In the genomic region with DNA sequence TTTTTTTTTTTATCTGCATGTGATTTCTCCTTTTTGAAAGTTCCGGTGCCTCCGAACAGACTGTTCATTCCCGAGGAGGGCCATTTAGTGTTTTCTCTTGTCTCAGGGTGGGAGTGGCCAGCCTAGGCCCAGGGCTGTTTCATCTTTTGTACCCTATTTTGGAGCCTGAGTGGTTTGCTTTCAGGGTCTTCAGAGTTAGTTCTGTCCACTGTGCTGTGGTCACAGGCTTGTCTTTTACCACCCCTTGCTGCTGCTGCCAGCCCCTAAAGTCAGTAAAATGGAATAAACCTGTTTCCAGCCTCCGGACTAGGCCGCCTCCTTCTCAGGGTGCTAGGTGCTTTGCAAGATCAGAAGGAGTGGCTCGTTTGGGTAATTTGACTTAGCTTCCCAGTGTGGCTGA, we compare ENCODE assay signal across 11 mouse cellular contexts. TPM values are rescaled to one million over a fixed set of nuclear protein-coding genes. Genes with fewer than 3 reads are reported as not detected.
DNase-seq lines count a peak whose midpoint lies in the region; ATAC-seq and TF ChIP-seq lines count a peak whose summit lies in the region.
"Had no signal": no experiment of that assay in that cellular context is flagged by ENCODE, and none has a peak within 500 bp of the region (broad histone marks: within the 10 kb centered on the region; RNA-seq: fewer than 3 reads in every experiment).

No protein-coding gene starts in this region.

- no peaks in the 10 kb centered on the region for H3K9me3 ChIP-seq in kidney, embryonic 14.5 days (ENCODE audit: control insufficient read depth, low read length)
- H3K9me3 ChIP-seq in embryonic facial prominence, embryonic 12.5 days: no peaks in the 10 kb centered on the region
- no peaks in the 10 kb centered on the region for H3K9me3 ChIP-seq in liver, embryonic 14.5 days (ENCODE audit: control insufficient read depth, low read length)
- H3K9me3 ChIP-seq: megakaryocyte, embryonic 14.5 days had no signal

- peak; percentile 21 for DNase-seq in adrenal gland, adult 2 months
- DNase-seq in adrenal gland, postnatal 36 days: no peak
- DNase-seq in kidney, postnatal 14 days: no peak
- no peak for DNase-seq in liver, embryonic 14.5 days (ENCODE audit: low read depth in 3 of 3, low spot score in 3 of 3)
- no peak for DNase-seq in layer of hippocampus, adult 9-11 months
- DNase-seq in testis, postnatal 10 days (ENCODE audit: low spot score): no peak
- DNase-seq: right cerebral cortex, postnatal 14 days had no signal

- no peak for ATAC-seq in kidney, embryonic 14.5 days (ENCODE audit: low FRiP score, low TSS enrichment)
- no peak for ATAC-seq in embryonic facial prominence, embryonic 12.5 days (ENCODE audit: insufficient number of reproducible peaks, insufficient read depth, low FRiP score, low TSS enrichment)
- ATAC-seq in liver, embryonic 14.5 days (ENCODE audit: insufficient read depth): no peak

- no peak overlapping the region for H3K4me3 ChIP-seq in kidney, embryonic 14.5 days (ENCODE audit: low read length)
- H3K4me3 ChIP-seq in embryonic facial prominence, embryonic 12.5 days: peak overlapping the region; percentile 30
- no peak overlapping the region for H3K4me3 ChIP-seq in liver, embryonic 14.5 days (ENCODE audit: insufficient read depth in 1 of 2, low read depth in 2 of 2, low read length in 2 of 2)

- H3K9ac ChIP-seq in kidney, embryonic 14.5 days (ENCODE audit: low read depth, low read length): no peak overlapping the region
- peak overlapping the region; percentile 33; the same call in 1 of the 2 replicates for H3K9ac ChIP-seq in embryonic facial prominence, embryonic 12.5 days
- no peak overlapping the region for H3K9ac ChIP-seq in liver, embryonic 14.5 days (replicated peaks)

- TF ChIP-seq EP300 in liver, embryonic 14.5 days (IDR thresholded peaks at IDR 0.05; ENCODE audit: low read depth): no peak

- H3K27me3 ChIP-seq in kidney, embryonic 14.5 days (ENCODE audit: control insufficient read depth, insufficient read depth, low read length): no peaks in the 10 kb centered on the region
- H3K27me3 ChIP-seq in embryonic facial prominence, embryonic 12.5 days: no peaks in the 10 kb centered on the region
- peaks cover 49% of the 10 kb centered on the region for H3K27me3 ChIP-seq in liver, embryonic 14.5 days (ENCODE audit: control insufficient read depth, insufficient read depth, low read length)

- no peaks in the 10 kb centered on the region for H3K36me3 ChIP-seq in kidney, embryonic 14.5 days (ENCODE audit: control insufficient read depth, insufficient read depth, low read length)
- H3K36me3 ChIP-seq in embryonic facial prominence, embryonic 12.5 days: no peaks in the 10 kb centered on the region
- H3K36me3 ChIP-seq in liver, embryonic 14.5 days (replicated peaks; ENCODE audit: control insufficient read depth, insufficient read depth, low read depth): no peaks in the 10 kb centered on the region

- TF ChIP-seq CTCF in liver, embryonic 14.5 days (IDR thresholded peaks at IDR 0.05; ENCODE audit: low read depth): no peak

- peak overlapping the region; percentile 42; the same call in 1 of the 2 replicates for H3K27ac ChIP-seq in kidney, embryonic 14.5 days (ENCODE audit: low read depth, low read length)
- H3K27ac ChIP-seq in embryonic facial prominence, embryonic 12.5 days: peak overlapping the region; percentile 92
- no peak overlapping the region for H3K27ac ChIP-seq in liver, embryonic 14.5 days

- H3K4me2 ChIP-seq in kidney, embryonic 14.5 days (replicated peaks; ENCODE audit: low read depth, low read length): peak overlapping the region; percentile 13; the same call in 1 of the 2 replicates
- peak overlapping the region; percentile 71 for H3K4me2 ChIP-seq in embryonic facial prominence, embryonic 12.5 days (replicated peaks)
- peak overlapping the region; percentile 59 for H3K4me2 ChIP-seq in liver, embryonic 14.5 days (ENCODE audit: low read depth)

- 50% methylated on average over 6 of the region's 6 CpGs for WGBS in kidney, embryonic 14.5 days
- 47% methylated on average over 6 of the region's 6 CpGs for WGBS in embryonic facial prominence, embryonic 12.5 days
- 56% methylated on average over 6 of the region's 6 CpGs for WGBS in liver, embryonic 14.5 days (ENCODE audit: insufficient replicate concordance)

- peaks cover 25% of the 10 kb centered on the region; the same call in 1 of the 2 replicates for H3K4me1 ChIP-seq in kidney, embryonic 14.5 days (ENCODE audit: control insufficient read depth, insufficient read depth, low read length)
- peaks cover 41% of the 10 kb centered on the region for H3K4me1 ChIP-seq in embryonic facial prominence, embryonic 12.5 days
- H3K4me1 ChIP-seq in liver, embryonic 14.5 days (replicated peaks; ENCODE audit: control insufficient read depth in 2 of 2, insufficient read depth in 2 of 2, low read length in 1 of 2): peaks cover 0 to 19% of the 10 kb centered on the region in 2 experiments; a peak in 2 of 4 replicates

RNA-seq across cellular contexts. Expression of a gene that starts 2.6 kb away (rescaled TPM):
- total RNA-seq in adrenal gland, adult 2 months (2021): 100 to 1,000 TPM; 187 to 222 TPM
- polyA plus RNA-seq in adrenal gland, adult 2 months (2012; rRNA removed): 214 and 223 TPM in 2 replicates
- total RNA-seq in adrenal gland, postnatal 36 days (2021): 100 to 1,000 TPM; 178 to 230 TPM
- 34.3 and 49.7 TPM in 2 replicates for polyA plus RNA-seq in kidney, embryonic 14.5 days (2014; fragmentation: Nextera tagmentation; extraction: Ambion mirVana)
- 120 and 130 TPM in 2 replicates for polyA plus RNA-seq in embryonic facial prominence, embryonic 12.5 days (2016; fragmentation: Nextera tagmentation; extraction: Ambion mirVana)
- polyA plus RNA-seq in liver, embryonic 14.5 days (2012; rRNA removed): 13.7 and 14.1 TPM in 2 replicates
- 10.8 and 13.9 TPM in 2 replicates for polyA plus RNA-seq in liver, embryonic 14.5 days (2014; fragmentation: Nextera tagmentation; extraction: Ambion mirVana)

RNA-seq across cellular contexts. Expression of a gene that starts 38.2 kb away (rescaled TPM):
- not detected for total RNA-seq in adrenal gland, adult 2 months (2021)
- 0.06 and 0.13 TPM in 2 replicates for polyA plus RNA-seq in adrenal gland, adult 2 months (2012; rRNA removed)
- total RNA-seq in adrenal gland, postnatal 36 days (2021): not detected
- 0.09 TPM in 1 of 2 replicates, not detected in the other for polyA plus RNA-seq in kidney, embryonic 14.5 days (2014; fragmentation: Nextera tagmentation; extraction: Ambion mirVana)
- polyA plus RNA-seq in embryonic facial prominence, embryonic 12.5 days (2016; fragmentation: Nextera tagmentation; extraction: Ambion mirVana): 0.17 and 0.19 TPM in 2 replicates
- polyA plus RNA-seq in liver, embryonic 14.5 days (2012; rRNA removed): 1.7 and 1.9 TPM in 2 replicates
- polyA plus RNA-seq in liver, embryonic 14.5 days (2014; fragmentation: Nextera tagmentation; extraction: Ambion mirVana): 1.4 and 1.5 TPM in 2 replicates
- total RNA-seq: layer of hippocampus, adult 8-10 months had no signal

Comparison
In these comparisons a context has a peak if more than half of its experiments do, and no peak if none do; other contexts are left out.
1. H3K4me2 ChIP-seq: peak in every context shown above with its lines; median percentile 71 in embryonic facial prominence, embryonic 12.5 days; 59 in liver, embryonic 14.5 days; 13 in kidney, embryonic 14.5 days.